Mouse (Mus musculus) layer of hippocampus, adult 18-20 months (tissue): ENCODE results near the gene Ccdc9b. TPM values are rescaled to one million over a fixed set of nuclear protein-coding genes. Genes with fewer than 3 reads are reported as not detected.
A peak's percentile ranks its signal among the peaks of the same experiment; 100 is the strongest.

ENCODE experiments used
- DNase-seq, 2 experiments: peaks; one replicate each; pipeline ENCODE4 v3.0.0; 2022; ENCODE audit warnings: low spot score in 2 of 2
- total RNA-seq, 2 experiments: library from RNA; stranded (reverse); gene quantifications; 2 replicates each; pipeline ENCODE4 v1.2.3; 2021

The Ccdc9b gene
- total RNA-seq, 2 experiments from 2014 or later = 6.5 to 6.7 TPM

DNA sequence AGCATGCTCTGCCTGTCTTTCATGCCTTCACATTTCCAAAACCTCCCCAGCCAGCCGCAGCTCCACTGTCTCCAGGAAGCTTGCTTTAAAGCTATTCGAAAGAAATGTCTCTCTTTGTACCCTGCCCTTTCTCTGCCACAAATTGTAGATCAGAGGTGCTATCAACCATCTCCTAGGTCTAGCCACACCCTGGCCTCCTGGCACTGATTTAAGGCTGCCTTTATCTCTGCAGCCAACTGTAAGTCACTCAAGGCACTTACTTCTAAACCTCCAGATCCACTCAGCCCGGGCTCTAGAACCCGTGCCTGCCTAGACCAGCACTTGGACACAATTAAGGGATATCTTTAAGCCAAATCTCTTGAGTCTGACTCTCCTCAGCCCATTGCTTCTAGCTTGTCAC is 16.0 kb upstream of the Ccdc9b start:
- DNase-seq = no peak

- DNase-seq = no peak
Observed at GRCm38 (mm10) chr2:118776295-118776694, 13.8 kb upstream of the Ccdc9b start.

GRCm38 (mm10) chr2:118775846-118776245 is 13.4 kb upstream of the Ccdc9b start:
- peak; percentile 75 to 84 for DNase-seq

DNA sequence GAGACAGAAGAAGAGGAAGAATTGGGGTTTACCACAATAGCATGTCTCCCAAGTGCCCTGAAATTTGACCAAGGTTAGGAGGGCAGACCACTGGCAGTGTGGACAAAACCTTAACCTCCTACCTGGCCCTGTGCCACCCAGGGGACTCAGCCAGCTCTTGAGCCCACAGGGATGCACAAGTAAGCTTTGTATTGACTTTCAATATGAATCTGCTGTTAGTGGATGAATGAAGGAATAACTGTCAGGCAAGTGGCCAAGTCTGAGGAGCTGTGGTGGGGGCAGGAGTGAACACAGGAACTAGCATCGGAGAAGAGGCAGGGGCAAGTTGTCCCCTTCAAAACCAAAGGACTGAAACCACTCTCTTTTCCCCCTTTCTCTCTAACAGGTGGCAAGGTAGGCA is 12.9 kb upstream of the Ccdc9b start:
- DNase-seq = peak in 1 of 2 experiments; percentile 57

- DNase-seq = no peak
Observed at GRCm38 (mm10) chr2:118774536-118774935, 12.1 kb upstream of the Ccdc9b start.

DNA sequence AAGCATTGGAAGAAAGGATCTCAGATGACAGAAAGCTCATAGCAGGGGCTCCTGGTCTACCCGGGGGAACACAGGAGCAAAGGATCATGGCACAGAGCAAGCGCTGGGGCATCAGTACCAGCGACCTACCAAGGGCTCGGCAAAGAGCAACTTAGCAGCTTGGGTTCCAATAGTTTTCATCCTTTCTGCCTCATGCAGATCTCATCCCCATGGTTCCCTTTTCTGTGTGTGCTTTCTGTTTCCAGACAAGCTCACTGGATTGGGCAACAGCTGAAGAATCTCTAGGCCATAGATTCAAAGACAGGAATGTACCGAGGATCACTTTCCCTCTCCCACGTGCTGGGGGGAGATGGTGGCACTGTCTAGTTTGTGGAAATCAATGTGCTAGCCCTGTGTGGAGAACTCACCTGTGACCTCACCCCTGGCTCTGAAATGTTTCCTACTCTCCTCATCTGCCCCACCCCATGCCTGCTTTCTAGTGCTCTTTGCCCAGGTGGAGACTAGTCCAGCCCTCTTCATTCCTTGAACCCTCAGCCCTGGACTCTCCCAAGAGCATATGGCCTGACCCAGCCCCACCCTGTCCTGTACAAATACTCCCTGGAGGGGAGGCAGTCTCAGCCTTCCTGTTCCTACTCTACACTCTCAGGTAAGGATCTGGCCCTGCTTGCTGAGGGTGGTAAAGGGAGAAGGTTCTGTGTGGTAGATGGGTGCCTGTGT is 9.9 kb upstream of the Ccdc9b start, which contains the start of gene Phgr1:
Gene Phgr1, plus strand, starts transcription at position 612 of the 717 bp plus-strand sequence.
- no peak for DNase-seq

DNA sequence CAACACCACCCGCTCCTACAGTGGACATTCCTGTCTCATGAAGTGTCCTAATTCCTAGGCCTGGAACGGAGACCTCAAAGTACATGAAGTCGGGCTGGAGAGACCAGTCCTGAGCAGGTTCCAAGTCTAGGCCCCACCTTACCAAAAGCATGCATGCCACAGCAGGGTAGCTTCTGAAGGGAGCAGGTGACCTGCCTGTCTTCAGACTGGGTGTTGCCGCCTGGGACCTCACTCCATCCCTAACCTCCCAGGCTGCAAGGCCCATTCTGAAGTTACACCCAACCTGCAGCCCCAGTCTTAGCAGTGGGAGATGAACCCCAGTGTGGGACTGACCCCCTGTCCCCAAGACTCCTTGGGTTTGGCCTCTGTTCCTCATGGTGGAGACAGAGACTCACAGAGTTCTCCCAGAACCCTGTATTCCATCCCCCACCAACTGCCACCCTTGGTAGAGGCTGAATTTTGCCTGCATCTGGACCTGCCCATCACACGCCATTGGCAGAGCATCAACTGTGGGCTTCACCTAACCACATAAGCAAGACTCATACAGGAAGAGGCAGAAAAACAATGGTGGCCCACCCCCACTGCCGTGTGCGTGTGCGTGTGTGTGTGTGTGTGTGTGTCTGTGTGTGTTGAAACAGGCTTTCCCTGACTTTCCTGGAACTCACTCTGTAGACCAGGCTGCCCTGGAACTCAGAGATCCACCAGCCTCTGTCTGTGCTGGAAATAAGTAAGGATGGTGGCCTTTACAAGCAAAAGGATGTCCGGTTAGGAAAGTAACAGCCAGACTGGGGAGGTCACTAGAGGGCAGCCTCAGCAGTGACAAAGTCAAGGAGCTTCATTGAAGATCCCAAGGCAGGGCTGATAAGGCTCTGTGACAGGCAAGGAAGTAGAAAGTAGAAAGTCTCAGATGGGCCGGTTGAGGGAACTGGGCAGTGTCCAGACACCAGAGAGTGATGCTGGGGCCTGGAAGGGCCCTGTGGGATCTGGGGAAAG is 3.9 kb upstream of the Ccdc9b start:
- DNase-seq = no peak

GRCm38 (mm10) chr2:118764875-118765274 is 2.4 kb upstream of the Ccdc9b start:
- no peak for DNase-seq

DNA sequence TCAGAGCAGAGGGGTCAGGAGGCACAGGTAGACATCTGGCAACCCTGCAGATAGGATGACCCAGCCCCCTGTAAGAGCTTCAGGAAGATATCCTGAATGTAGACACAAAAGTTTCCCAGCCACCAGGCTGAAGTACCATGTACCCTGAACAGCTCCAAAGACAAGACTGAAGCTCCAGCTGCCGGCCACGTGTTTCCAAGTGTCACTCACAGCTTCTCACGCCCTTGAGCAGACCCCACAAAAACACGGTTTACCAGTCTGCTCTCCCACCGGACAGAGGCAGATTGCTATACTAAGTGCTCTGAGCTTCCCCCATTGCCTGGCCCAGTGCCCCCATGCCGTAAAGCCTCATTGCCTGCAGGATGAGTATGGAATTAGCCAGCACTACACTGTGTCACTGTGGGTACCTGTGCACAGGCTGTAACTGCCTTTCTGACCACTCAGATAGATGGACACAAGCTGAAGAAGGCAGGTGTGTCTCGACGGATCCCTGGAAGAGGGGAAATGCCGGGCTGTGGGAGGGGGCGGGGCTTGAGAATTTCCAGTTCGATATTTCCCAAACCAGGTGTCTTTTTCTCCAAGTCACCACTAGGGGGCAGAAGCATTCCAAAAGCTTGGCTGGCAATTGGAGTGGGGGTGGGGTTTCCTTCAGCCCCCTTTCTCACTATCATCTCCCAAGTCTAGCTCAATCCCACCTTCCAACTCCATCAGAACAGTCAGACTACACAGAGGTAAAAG is 1.8 kb upstream of the Ccdc9b start:
- DNase-seq = peak in 1 of 2 experiments; percentile 79

- DNase-seq = peak in 1 of 2 experiments; percentile 79
Observed at GRCm38 (mm10) chr2:118763469-118763868, 1.0 kb upstream of the Ccdc9b start.

- no peak for DNase-seq
Observed at GRCm38 (mm10) chr2:118762784-118763148, 305 bp upstream of the Ccdc9b start.

- no peak for DNase-seq
Observed at GRCm38 (mm10) chr2:118761358-118761757, 1.1 kb downstream of the Ccdc9b start.

DNA sequence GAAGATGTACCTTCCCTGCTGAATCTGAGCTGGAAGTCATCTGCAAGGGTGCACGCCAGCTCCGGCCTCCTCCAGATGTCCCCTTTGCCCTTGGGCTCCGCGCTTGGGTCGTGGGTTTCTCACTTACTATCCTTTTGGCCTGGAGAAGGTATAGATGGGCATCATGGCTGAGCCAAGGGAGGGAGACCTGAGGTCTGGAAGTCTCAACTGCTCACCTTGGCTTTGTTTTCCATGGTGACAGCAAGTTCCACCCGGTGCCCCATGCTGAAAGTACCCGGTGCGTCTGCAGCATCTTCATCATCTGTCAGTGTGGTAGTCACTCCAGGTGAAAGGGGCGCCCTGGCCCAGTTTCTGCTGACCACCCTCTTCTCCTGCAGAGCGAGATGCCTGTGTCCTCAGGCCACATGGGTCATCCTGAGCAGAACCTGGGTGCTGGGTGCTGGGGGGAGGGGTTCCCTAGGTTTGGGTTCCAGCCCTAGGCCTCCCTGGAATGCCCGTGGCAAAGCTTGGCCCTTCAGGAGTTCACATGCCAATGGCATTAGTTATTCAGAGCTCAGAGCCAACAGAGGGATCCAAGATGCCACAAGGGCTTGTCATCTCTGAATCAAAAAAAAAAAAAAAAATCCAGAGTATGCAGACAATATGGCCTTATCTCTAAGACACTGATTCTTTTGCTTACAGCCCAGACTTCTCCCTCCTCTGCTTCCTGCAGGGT is 2.0 kb downstream of the Ccdc9b start:
- DNase-seq = no peak

DNA sequence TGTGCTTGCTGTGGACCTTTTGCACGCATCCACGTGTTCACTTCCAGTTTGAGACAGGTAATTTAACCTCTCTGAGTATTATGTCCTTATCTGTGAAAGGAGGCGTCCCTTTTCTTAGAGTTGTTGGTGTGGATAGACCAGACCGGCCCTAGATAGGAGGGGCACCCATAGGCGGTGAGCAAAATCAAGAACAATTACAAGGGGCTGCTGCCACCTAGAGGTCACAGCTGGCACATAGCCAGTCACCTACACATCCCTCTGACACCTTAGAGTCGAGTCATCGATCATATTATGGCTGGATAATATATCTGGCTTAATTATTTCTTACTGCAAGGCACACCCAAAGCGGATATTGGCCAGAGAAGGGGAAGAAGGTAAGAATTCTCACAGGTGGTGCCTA is 2.6 kb downstream of the Ccdc9b start:
- DNase-seq = no peak

DNA sequence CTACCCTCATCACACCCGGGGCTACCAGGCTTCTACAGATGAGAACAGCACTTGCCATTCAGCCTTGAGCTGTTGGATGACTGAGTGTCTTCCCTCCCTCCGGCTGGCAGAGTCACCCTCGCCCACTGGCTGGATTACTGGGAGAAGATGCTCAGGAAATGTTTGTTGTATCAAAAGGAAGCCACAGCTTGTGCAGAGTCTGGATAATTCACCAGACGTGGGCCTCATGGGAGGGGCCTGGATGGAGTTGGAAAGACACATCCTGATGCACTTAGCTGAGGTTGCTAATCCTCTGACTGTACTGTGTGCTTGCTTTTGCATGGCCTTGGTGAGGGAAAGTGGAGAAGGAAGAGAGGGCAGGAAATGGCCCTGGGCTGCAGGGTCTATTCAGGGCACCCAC is 6.4 kb downstream of the Ccdc9b start:
- peak in 1 of 2 experiments; percentile 47 for DNase-seq

DNA sequence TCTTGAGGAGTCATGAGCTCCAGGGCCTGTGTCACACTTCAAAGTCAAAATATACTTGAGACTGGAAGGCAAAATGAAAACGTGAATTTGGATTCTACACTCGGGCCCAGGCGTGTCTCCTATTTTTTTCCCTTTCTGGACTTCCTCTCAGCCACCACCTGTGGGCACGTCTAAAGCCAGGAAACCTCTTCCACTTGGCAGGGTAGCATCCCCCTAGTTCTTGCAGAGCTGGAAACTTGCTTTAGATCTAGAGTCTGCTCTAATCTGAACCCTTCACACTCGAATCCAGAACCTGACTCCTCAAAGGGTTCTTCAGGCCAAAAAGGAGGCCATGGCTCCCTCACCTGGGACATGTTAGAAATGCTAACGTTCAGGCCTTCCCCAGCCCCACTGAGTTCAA is 7.1 kb downstream of the Ccdc9b start:
- DNase-seq = no peak

DNA sequence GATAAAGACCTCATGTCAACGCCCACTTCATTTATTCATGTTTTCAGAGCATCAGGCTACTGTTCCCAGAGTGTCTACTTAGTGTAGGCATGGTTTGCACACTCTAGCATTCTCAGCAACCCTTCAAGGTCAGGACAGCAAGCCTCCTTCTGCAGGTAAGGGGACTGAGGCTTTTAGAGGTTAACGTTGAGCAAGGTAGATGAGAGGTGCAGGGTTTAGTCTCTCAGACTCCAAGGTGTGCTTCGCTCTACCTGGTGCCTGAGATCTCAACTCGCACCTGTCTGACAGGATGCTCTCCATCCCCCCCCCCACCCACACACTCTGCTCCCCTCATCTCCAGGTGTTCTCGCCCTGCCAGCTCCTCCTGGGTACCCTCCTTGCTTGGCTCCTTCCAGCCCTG is 8.3 kb downstream of the Ccdc9b start:
- no peak for DNase-seq

GRCm38 (mm10) chr2:118752792-118753108 is 9.7 kb downstream of the Ccdc9b start:
- DNase-seq = no peak

DNA sequence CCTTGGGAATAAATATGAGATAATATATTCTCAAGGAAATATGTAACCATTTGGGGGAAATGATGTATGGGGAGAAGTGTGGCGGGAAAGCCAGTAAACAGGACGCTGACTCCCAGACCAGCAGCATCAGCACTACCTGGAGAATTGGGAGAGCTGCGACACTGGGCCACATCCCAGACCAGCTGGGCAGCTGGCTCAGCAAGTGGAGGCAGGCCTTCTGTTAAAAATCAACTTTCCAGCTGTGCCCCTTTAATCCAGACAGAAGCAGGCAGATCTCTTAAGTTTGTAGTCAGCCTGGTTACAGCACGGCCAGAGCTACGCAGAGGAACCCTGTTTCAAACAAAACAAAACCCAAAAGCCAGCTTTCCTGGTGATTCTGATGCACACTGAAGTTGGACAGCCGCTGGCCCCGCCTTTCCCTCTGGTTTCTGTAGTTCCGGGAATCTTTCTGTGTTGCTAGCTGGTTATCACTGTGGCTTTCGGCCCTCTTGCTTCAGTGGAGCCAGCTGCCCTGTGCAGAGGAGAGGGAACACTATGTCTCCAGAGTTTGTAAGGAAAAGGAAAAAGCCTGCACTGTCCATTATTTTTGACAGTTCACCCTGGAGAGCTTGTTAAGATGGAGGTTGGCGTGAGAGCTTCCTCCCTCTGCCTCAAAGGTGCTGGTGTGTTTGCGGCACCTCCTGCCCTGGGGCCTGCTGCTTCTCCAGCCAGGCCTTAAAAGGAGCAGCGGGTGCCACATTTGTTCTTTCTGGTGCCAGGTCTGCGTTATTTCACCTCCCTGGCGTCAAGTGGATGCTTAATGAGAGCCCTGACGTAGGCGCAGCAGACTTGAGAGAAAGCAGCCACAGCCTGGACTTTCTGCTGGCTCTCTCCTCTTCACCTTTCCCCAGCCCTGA is 10.3 kb downstream of the Ccdc9b start:
- no peak for DNase-seq

- DNase-seq = no peak
Observed at GRCm38 (mm10) chr2:118750476-118750875, 12.0 kb downstream of the Ccdc9b start.
